Mouse (Mus musculus): Measurements from ENCODE around the gene Rnf113a2.

The Rnf113a2 gene

GRCm38 (mm10) chr12:84416834-84417604 is at the start of gene Rnf113a2:
Rnf113a2 (plus strand) TSS chr12:84417196.
- DNase-seq (ENCODE audit: low spot score in 2 of 2) = peak; percentile 52 to 86

GRCm38 (mm10) chr12:84371647-84372046 is 45.3 kb upstream of the Rnf113a2 start:
- DNase-seq (ENCODE audit: low spot score in 2 of 2) = no peak

GRCm38 (mm10) chr12:84373831-84374481 is 43.0 kb upstream of the Rnf113a2 start:
- DNase-seq (ENCODE audit: low spot score in 2 of 2) = peak in 1 of 2 experiments; percentile 8

- DNase-seq (ENCODE audit: low spot score in 2 of 2) = no peak
These were observed 34.6 kb upstream of the Rnf113a2 start for GRCm38 (mm10) chr12:84382369-84382768.

- DNase-seq (ENCODE audit: low spot score in 2 of 2) = no peak
These were observed 32.3 kb upstream of the Rnf113a2 start for GRCm38 (mm10) chr12:84384644-84385081.

- no peak for DNase-seq (ENCODE audit: low spot score in 2 of 2)
These were observed 31.6 kb upstream of the Rnf113a2 start for GRCm38 (mm10) chr12:84385408-84385807.

GRCm38 (mm10) chr12:84388097-84388496 is 28.9 kb upstream of the Rnf113a2 start:
- no peak for DNase-seq (ENCODE audit: low spot score in 2 of 2)

GRCm38 (mm10) chr12:84388774-84389400 is 28.1 kb upstream of the Rnf113a2 start:
- no peak for DNase-seq (ENCODE audit: low spot score in 2 of 2)

GRCm38 (mm10) chr12:84390336-84390735 is 26.7 kb upstream of the Rnf113a2 start:
- DNase-seq (ENCODE audit: low spot score in 2 of 2) = no peak

GRCm38 (mm10) chr12:84392681-84393080 is 24.3 kb upstream of the Rnf113a2 start:
- no peak for DNase-seq (ENCODE audit: low spot score in 2 of 2)

GRCm38 (mm10) chr12:84393847-84394246 is 23.1 kb upstream of the Rnf113a2 start:
- no peak for DNase-seq (ENCODE audit: low spot score in 2 of 2)

GRCm38 (mm10) chr12:84396947-84397679 is 19.9 kb upstream of the Rnf113a2 start:
- DNase-seq (ENCODE audit: low spot score in 2 of 2) = no peak

GRCm38 (mm10) chr12:84397685-84398084 is 19.3 kb upstream of the Rnf113a2 start:
- DNase-seq (ENCODE audit: low spot score in 2 of 2) = no peak

GRCm38 (mm10) chr12:84398629-84399028 is 18.4 kb upstream of the Rnf113a2 start:
- no peak for DNase-seq (ENCODE audit: low spot score in 2 of 2)

GRCm38 (mm10) chr12:84399135-84399534 is 17.9 kb upstream of the Rnf113a2 start:
- no peak for DNase-seq (ENCODE audit: low spot score in 2 of 2)

- no peak for DNase-seq (ENCODE audit: low spot score in 2 of 2)
These were observed 17.3 kb upstream of the Rnf113a2 start for GRCm38 (mm10) chr12:84399663-84400062.

GRCm38 (mm10) chr12:84400068-84400467 is 16.9 kb upstream of the Rnf113a2 start:
- no peak for DNase-seq (ENCODE audit: low spot score in 2 of 2)

- no peak for DNase-seq (ENCODE audit: low spot score in 2 of 2)
These were observed 16.3 kb upstream of the Rnf113a2 start for GRCm38 (mm10) chr12:84400653-84401052.

GRCm38 (mm10) chr12:84402923-84403322 is 14.1 kb upstream of the Rnf113a2 start:
- DNase-seq (ENCODE audit: low spot score in 2 of 2) = no peak

- DNase-seq (ENCODE audit: low spot score in 2 of 2) = no peak
These were observed 12.5 kb upstream of the Rnf113a2 start for GRCm38 (mm10) chr12:84404541-84404940.

GRCm38 (mm10) chr12:84407259-84407658 is 9.7 kb upstream of the Rnf113a2 start:
- DNase-seq (ENCODE audit: low spot score in 2 of 2) = no peak

Data from left cerebral cortex, adult 9 months (tissue).